Mouse (Mus musculus): ENCODE data around the gene Pla2g16.

GRCm38 (mm10) chr19:7585279-7585678 lies 28.0 kb downstream of the Pla2g16 start:
- TF ChIP-seq CTCF (IDR thresholded peaks at IDR 0.05; ENCODE audit: borderline replicate concordance, insufficient read depth, low read length) (no peak), POLR2A (IDR thresholded peaks at IDR 0.05; ENCODE audit: low read depth, low read length) (no peak)
